Mouse (Mus musculus) cerebellum, adult 11-12 months (tissue): ENCODE data around the gene Cfap221.

Experiments
- DNase-seq: peaks from one replicate; pipeline ENCODE4 v3.0.0; 2022

The Cfap221 gene

GRCm38 (mm10) chr1:119899195-119900123 is 97.6 kb downstream of the Cfap221 start:
- DNase-seq: no peak

- DNase-seq: peak; percentile 75
Observed at GRCm38 (mm10) chr1:119894936-119895335, 102.1 kb downstream of the Cfap221 start.

- no peak for DNase-seq
Observed at GRCm38 (mm10) chr1:119893600-119893999, 103.4 kb downstream of the Cfap221 start.

GRCm38 (mm10) chr1:119892933-119893332 is 104.1 kb downstream of the Cfap221 start:
- DNase-seq: no peak

- peak; percentile 52 for DNase-seq
Observed at GRCm38 (mm10) chr1:119891865-119892264, 105.2 kb downstream of the Cfap221 start.

GRCm38 (mm10) chr1:119891149-119891548 is 105.9 kb downstream of the Cfap221 start:
- no peak for DNase-seq

- no peak for DNase-seq
Observed at GRCm38 (mm10) chr1:119889347-119889746, 107.7 kb downstream of the Cfap221 start.

- DNase-seq: no peak
Observed at GRCm38 (mm10) chr1:119886320-119886719, 110.7 kb downstream of the Cfap221 start.

GRCm38 (mm10) chr1:119884272-119884671 is 112.8 kb downstream of the Cfap221 start:
- no peak for DNase-seq

- no peak for DNase-seq
Observed at GRCm38 (mm10) chr1:119878909-119879308, 118.1 kb downstream of the Cfap221 start.

- DNase-seq: no peak
Observed at GRCm38 (mm10) chr1:119877469-119877868, 119.6 kb downstream of the Cfap221 start.
